Mouse (Mus musculus) ZHBTc4 (cell line): ENCODE measurements at regions not wholly inside any gene's neighbourhood (a gene's known extent, or its start where the extent isn't known, plus 50 kb on each side); places are given as distances from the start of the nearest gene placed in this dataset.
A peak's percentile ranks its signal among the peaks of the same experiment; 100 is the strongest.

Experiments
- DNase-seq: peaks from one replicate; pipeline ENCODE4 v3.0.0-alpha.2; 2011; ENCODE audit warnings: low read depth, low spot score

DNA sequence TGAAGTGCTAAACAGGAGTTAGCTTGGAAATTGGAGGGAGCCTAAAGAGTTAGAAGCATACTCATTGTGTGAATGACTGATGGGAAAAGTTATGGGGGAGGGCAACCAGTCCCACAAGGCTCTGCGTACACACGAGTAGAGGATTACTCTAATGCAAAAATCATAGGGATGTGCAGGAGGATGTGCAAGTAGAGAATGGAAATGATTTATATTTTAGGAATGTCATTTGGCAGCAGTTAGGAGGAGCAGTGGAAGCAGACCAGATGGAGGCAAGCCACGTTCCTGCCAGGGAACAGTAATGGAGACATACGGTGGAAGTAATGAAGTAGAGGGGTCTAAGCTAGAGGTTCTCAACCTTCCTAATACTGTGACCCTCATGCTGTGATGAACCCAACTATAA, 194.1 kb upstream of the Arhgap24 start:
- DNase-seq: no peak

DNA sequence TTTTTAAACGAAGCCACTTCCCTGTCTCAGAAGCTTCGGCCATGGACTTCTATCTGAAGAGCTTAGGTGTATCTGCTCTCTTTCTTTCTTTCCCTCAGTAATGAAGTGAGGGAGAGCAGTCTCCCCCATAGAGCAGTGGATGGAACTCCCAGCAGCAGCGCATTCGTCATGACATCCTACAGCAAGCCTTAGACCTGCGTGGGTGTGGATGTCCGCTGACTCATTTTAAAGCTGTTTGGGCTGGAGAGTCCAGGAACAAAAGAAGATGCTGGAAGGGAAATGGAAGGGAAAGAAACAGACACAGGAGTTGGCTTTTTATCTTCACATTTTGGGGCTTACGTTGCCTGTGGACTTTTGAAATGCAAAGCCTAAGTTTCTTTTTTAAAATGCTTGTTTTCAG, 190.3 kb upstream of the Arhgap24 start:
- DNase-seq: no peak

DNA sequence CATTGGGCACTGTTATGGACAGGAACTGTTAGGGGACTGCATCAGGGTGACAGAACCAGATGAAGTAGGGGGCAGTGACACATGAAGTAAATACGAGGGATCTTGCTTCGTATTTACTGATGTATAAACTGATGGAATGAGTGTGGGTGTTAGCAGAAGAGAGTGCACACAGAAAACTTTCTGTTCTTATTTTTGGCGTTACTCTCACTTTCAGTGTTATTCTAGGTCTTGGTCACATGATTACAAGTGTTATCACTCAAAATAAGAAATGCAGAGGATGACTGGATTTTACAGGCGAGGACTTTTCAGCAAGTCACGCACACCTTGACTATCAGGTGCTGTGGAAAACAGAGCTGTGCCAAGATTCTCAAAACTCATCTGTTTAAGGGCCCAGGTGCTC, 185.6 kb upstream of the Arhgap24 start:
- DNase-seq: no peak

DNA sequence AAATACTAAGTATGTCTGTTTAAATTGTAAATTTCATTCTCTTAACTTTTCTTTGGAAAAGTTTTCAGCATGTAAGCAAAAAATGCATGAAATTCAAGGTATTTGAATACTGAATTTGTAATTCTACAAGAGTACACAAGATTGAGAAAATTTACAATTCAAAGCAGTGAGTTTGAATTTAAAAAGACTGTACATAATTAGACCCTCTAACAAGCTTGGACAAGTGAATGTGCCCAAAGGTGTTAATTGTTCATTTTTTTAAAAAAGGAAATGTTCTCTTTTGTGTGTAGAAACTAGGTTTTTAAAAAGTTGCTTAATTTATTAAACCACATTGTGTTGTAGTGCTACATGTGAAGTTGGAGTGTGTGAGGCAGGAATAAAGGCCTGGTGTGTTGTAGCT, 174.9 kb upstream of the Arhgap24 start:
- DNase-seq: no peak

DNA sequence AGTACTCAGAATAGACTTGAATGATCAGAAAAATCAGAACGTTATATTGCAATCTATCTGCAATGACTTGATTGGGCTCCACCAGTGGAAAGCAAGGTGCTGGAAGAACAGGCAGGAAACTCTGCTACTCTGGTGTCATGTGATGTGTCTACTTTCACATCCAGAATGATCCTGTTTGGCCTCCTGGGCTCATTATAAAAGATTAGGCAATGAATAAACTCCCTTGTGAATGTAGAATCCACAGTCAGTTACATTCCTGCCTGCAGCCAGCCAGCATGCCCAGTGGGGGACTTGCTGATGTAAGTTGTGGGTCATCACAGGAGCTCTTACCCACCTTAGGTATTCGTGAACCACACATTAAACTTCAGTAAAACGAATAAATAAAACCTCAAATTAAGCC, 174.5 kb upstream of the Arhgap24 start:
- peak; percentile 22 for DNase-seq

DNA sequence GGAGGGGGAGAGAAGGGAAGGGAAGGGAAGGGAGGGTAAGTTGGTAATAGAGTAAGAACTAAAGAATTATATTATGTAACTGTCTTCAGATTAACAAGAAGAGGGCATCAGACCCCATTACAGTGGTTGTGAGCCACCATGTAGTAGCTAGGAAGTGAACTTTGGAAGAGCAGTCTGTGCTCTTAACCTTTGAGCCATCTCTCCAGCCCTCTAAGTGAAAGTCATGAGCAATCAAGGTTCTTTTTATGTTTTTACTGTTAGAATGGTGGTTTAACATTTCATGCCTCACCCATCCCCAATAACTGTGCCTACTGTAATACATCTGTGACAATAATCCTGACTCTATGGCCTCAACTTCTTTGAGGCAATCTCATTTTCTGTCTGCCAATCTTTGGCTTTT, 169.6 kb upstream of the Arhgap24 start:
- no peak for DNase-seq

DNA sequence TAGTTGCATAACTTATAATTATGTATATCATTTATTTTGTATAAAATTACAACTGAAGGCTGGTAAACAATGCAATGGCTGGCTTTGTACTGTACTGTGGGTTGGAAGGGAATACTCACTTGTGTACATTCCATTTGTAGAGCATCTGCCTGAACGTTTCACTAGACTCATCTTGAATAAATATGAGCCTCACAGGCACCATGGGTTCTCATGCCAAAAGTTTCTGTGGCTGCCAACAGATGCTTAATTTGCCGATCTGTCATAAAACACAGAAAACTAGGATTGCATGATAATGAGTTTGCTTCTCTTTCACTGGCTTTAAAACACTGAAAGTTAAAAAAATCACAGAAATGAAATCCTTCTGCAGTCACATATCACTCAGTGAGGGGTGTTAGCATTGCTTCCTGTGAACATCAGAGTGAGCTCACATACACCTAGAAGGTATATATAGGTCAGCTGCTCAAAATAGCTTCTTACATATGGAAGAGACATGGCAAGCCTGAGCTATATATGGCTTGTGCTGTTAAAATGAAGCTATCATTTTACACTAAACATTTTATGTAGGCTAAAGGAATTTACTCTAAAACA, 152.9 kb upstream of the Arhgap24 start:
- DNase-seq: no peak

DNA sequence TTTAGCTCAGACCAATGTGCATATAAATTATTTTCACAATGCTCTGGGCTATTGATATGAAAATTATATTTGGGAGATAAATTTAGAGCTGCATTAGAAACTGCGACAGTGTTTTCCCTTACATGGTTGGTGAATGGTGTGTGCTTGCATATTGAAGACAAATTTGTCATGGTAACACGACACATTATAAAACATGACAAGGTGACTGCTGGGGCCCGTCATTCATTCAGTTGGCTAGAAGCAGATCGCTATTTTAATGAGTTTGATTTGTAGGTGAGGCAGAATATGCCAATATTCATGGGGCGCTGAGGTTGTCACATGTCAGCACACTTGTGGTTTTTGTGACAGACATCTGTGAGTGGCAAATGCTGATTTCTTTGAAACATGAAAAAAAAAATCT, 147.3 kb upstream of the Arhgap24 start:
- DNase-seq: no peak

DNA sequence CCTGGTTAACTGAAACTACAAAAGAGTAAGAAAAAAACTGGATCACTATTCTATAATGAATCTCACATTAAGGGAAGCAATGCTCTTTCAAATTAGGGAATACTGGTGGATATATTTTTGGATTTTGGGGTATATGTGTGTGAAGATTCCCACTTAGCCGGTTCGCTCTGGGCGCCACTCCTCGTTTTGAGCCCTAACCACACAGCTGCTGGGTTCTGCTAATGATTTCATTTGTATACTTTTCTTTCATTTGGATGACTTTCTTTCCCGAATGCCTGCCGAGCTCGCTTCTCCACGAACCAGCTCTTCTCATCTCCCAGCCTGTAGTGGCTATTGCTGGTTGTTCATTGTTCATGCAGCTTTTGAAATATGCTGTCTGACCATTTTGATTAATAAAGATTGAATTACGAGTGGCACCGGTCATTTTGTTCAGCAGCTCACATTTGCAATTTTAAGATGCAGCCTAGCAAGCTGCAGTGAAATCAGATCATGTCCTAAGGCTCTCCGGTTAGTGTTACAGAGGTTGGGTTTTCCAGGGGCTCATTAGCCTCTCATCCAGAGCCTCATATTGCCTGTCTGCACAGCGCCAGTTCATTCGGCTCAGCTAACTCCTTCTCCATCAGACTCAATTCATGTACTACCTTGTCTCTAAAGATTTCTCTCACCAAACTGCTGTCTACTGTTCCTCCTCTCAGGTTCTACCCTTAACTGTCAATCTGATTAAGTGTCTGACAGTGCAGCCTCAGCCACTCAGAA, 146.6 kb upstream of the Arhgap24 start:
- DNase-seq: no peak

DNA sequence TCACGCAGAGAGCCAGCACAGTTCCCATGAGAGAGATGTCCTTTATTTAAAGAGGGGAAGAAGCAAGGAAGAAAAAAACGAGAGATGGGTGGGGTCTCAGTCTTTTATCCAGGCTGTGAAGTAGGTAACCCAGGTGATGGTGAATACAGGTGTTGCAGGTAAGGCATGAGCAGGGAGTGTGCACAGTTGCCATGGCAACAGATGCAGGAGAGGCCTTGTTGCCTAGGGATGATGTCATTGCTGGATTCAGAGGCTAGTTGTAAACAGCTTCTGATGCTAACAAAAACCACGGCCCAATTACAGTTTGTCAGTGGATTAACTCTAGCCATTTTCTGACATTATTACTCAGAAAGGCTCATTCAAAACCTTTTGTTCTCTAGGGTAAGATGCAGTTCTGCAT, 114.7 kb upstream of the Arhgap24 start:
- no peak for DNase-seq

DNA sequence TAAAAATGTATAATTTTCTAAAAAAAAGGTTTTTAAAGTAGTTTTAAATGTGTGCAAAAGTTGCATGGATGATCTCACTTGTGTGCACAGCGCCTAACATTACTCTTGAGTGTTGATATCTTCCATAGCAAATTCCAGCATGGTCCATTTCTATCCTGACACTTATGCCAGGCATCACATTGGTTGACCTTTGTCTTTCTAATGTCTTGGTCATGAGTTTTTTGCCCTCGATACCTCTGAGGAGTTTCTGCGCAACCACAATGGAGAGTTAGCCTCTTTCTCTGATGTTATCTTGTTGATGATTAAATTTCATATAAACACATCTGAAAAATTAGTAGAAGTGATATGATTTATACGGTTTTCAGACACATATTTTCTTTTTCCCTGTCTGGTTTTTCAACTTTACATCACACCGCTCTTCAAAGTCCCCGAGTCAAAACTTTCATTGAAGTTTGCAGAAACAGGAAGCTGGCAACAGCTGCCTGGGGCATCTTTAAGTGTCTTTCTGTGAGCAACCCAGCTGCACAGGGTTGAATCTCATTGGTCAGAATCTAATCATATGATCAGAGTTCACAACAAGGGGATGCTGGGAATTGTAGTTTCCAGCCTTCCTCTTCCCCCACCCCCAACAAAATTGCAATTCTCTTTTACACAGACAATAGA, 107.8 kb upstream of the Arhgap24 start:
- peak; percentile 44 for DNase-seq

DNA sequence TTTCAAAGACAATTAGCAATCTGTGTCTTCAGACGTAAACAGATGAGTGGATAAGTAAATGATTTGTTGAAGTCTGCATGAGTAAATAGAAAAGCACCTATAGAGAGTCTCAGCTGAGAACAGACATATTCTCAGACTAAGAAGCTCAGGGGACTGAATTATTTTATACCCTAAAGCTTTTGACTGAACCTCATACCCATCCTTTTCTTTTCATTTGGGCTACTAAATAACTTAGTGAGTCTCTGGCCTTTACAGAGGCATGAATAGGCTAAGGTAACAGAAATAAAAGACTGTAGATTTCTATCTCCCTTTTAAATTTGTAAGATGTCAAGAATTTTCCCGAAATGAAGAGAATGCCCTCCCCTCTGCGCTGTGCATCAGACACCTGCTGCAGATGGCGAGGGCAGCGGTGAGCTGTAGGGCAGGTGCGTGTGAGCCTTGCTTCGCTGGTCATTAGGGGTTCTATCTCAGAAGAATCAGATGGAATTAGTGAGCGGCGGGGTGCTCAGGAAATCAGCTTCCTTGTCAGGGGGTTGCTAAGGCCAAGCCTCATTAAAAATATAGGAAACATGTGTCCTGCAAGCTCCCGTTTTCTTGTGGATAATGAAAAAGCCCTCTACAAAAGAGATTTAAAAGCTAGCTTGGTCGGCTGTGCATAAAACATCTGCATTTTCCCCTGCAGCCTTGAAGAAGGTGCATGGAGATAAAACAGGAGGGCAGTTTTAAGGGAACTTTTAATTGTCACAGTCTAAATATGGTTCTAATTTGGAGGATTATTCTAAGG, 107.0 kb upstream of the Arhgap24 start:
- no peak for DNase-seq

DNA sequence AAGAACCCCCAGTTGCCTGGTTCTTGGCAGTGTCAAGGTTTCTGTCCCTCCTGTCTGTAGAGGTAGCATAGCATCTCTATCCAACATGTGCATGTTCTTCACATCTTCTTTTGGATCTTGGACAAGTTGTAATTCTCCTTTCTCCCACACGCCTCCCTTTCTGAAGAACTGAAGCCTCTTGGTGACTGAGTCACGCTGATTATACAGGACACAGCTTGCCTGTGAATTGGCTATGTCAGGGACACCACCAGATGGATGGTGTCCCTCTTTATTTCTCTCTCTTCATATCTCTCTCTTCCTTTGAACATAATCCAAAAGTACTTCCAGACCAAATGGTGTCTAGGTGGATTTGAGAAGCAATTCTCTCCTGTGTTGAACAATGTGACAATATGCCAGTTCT, 105.9 kb upstream of the Arhgap24 start:
- DNase-seq: no peak

DNA sequence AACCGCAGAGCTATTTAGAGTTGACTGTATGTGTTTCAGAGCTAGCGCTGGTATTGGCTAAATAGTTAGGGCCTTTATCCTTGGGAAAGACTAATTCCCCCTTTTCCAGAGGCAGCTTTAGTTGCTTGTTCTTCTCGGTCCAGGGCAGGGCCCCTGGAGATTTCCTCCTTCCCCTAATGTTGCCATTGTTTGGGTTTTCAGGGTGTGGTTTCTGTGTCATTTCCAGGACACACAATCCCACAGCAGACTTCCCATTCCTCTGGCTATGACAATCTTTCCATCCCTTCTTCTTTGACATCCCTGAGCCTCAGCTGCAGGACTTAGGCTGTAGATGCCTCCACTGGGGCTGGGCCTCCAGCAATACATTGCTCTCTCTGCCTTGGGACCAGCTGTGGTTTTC, 87.2 kb upstream of the Arhgap24 start:
- DNase-seq: no peak

DNA sequence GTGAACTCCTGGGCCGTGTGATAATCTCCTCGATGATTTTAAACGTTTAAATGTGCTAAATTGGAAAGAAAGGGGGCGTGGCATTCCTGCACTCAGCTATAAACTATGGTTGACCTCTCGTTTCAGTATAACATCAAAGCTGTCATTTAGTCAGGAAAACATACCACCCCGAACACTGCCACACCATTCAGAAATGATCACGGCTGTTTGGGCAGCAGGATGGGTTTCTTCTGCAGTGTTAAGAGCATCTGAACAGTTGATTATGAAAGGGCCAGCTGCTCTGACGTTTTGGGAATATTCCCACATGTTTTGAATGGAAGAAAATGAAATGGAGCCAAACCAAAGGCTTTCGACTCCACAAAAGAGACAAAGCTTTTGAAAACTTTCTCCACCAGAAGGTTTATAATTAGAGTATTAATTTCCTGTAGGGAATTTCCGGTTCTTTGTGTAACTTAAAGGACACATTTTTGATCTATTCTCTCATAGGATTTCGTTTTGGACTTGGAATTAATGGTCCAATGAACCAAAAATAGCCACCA, 85.5 kb upstream of the Arhgap24 start:
- no peak for DNase-seq

DNA sequence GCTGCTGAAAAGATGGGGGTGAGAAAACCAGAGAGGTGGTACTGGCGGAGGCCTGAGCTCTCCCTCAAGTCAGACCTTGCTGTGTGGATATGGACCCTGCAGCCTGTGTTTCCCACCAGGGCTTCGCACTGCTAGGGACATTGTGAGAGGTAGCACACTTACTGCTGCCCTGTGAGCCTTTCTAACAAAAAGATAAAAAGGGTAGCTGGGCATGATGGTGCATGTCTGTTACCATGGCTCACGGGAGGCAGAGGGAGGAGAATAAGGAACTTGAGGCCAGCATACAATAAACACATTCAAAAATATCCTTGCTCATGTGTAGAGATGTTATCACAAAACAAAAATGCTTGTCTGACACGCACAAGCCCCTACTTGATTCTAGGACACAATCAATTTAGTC, 82.2 kb upstream of the Arhgap24 start:
- DNase-seq: no peak

DNA sequence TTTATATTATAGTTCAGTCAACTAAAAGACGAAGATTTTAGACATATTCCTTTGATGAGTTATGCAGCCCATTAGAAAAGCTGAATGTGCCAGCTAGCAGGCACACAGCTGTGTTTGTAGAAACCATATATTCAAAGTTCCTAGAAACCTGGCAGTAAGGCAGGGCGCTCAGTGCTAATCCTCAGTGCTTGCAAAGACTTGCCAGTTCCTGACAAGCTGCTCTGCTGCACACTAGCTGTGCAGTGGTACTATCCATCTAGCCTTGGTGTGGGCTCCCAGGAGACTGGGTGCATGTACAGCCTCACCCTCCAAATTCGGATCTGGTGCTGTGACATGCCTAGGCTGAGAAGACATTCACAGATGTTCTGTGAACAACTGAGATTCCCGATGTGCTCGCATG, 63.5 kb upstream of the Arhgap24 start:
- no peak for DNase-seq

DNA sequence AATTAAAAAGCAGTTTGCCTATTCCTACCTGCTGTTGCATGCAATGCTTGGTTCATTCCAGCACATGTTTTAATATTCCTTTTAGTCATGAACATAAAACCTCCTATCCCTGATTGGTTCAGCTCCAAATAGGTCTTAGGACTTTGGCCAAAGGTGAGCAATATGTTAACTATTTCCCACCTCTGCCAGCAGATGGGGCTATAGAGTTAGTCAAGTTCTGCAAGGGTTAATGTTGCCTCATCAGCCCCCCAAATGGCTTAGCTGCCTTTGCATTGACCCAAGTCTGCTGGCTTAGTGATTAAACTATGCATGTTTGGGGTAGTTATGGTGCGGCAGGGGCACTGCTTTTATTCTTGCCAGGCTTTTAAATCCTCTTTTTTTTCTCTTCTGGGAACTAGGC, 62.1 kb upstream of the Arhgap24 start:
- DNase-seq: peak; percentile 58

DNA sequence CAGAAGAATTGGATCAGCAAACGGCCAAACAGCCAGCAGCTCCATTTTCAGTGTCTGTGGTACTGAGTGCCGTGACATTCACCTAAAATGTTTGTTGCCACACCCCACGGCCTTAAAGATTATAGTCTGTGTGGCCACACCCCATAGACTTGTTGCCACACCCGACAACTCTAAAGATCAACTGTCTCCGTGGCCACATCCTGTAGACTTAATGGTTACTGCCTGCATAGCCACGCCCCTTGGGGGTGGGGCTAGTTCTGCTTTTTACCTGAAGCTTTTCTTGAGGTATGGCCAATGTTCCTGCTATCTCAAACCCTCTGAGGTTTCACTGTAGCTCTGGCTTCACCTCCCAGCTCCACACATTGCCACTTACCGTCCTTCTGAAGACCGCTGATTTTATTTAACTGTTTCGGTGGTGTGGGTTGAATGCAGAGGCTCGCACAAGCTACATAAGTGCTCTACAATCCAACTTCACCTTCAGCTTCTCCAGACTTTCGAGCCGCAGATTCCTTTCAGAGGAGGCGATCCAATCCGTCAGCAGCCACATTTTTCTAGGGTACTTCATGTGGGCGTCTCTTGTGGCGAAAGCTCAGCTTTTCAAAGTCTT, 56.5 kb upstream of the Arhgap24 start:
- peak; percentile 60 for DNase-seq

DNA sequence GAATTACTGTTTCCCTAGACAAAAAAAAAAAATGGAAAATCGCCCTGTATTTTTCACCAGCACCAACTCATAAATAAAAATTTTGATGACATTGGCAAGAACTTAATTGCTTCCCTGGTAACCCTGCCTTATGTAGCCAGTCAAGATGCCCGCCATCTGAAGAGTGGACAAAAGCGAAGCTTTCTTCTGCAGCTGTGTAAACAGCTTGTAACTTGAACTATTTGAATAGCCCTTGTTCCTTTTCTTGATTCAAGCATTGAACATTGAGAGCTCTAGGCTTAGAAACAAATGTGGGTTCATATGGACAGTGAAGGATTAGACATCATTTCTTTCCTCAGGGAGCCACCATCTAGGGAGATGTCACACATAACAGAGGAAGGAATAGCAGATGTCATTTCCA, 52.9 kb upstream of the Arhgap24 start:
- no peak for DNase-seq
